Mouse (Mus musculus) lung, adult 2 months (tissue): ENCODE results near the gene Cutal.

ENCODE experiments used
- CTCF ChIP-seq: fragments of 200-500 bp; IDR thresholded peaks from 2 replicates; pipeline ENCODE4 v1.5.1; 2011; ENCODE audit warnings: mild to moderate bottlenecking, low read length, control low read depth; ENCODE audit not compliant: insufficient read depth
- POLR2A ChIP-seq: fragments of 200-500 bp; IDR thresholded peaks from 2 replicates; pipeline ENCODE4 v1.6.1; 2011; ENCODE audit warnings: low read depth, mild to moderate bottlenecking, control low read depth, low read length, borderline replicate concordance; ENCODE audit errors: extremely low read depth

DNA sequence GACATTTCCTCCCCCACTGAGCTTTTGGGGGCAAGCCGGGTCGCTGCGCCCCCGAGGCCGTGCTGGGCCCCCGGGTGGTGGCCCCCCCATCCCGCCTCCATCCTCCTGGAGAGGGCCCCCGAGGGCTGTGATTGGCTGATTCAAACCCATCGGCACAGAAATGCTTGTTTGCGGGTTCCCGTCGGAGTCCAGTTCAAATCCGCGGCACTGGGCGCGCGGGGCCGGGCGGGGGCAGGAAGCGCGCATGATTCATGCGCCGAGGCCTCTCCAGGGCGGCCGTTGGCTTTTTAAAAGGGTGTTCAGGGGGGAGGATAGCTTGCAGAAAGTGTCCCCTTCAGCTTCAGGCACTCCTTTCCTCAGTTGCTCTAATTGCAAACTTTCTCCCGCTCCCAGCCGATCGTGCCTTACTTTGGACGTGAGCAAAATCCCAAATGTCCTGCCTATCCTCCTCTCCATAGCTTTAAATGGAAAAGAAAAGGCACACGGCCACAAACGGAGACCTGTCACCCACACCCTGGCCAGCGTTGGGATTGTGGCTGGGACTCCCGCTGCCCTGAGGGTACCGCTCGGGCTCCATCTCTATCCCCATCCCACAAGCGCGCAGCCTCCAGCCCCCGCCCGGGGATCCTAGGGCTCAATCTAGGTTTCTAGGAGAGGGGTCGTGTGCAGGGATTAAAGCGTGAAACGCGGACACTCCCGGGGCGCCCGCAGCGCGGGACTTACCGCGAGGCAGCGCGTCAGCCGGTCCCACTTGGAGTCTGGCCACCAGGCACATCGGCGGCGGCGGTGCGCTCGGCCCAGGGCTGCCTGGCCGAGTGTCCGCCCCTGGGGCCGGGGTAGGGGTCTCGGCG is 39.2 kb downstream of the Cutal start, which contains the start of gene Phf19:
- no peak for TF ChIP-seq CTCF
- no peak for TF ChIP-seq POLR2A
